In genomic region chr12:21139560-21139959, GRCm38 (mm10) we compare ENCODE assay signal across 8 mouse cellular contexts.
DNase-seq lines count a peak whose midpoint lies in the region; ATAC-seq and TF ChIP-seq lines count a peak whose summit lies in the region.

No protein-coding gene starts in this region.

- H3K4me1 ChIP-seq in hindbrain, postnatal 0 days (ENCODE audit: insufficient read depth, low read length): peaks cover 24% of the 10 kb centered on the region
- H3K4me1 ChIP-seq in hindbrain, embryonic 11.5 days (replicated peaks; ENCODE audit: control insufficient read depth, insufficient read depth, low read length): no peaks in the 10 kb centered on the region
- H3K4me1 ChIP-seq in midbrain, embryonic 15.5 days: peaks cover 26% of the 10 kb centered on the region
- peaks cover 12% of the 10 kb centered on the region for H3K4me1 ChIP-seq in midbrain, embryonic 16.5 days (ENCODE audit: control insufficient read depth, insufficient read depth, low read length)
- H3K4me1 ChIP-seq in stomach, embryonic 16.5 days (ENCODE audit: control insufficient read depth, insufficient read depth, low read length): peaks cover 36% of the 10 kb centered on the region

- ATAC-seq in hindbrain, postnatal 0 days: peak; percentile 49; the same call in 1 of the 2 replicates
- no peak for ATAC-seq in hindbrain, embryonic 11.5 days (ENCODE audit: low FRiP score)
- no peak for ATAC-seq in midbrain, embryonic 15.5 days (replicated peaks)
- no peak for ATAC-seq in midbrain, embryonic 16.5 days
- no peak for ATAC-seq in stomach, embryonic 16.5 days (ENCODE audit: insufficient read depth, low FRiP score)

- TF ChIP-seq CTCF in hindbrain, postnatal 0 days (IDR thresholded peaks at IDR 0.05; ENCODE audit: low read depth): peak; percentile 47

- H3K9ac ChIP-seq in hindbrain, postnatal 0 days (replicated peaks; ENCODE audit: low read length): no peak overlapping the region
- no peak overlapping the region for H3K9ac ChIP-seq in hindbrain, embryonic 11.5 days (ENCODE audit: low read depth, low read length)
- H3K9ac ChIP-seq in midbrain, embryonic 15.5 days: no peak overlapping the region
- H3K9ac ChIP-seq in midbrain, embryonic 16.5 days (ENCODE audit: low read depth, low read length): no peak overlapping the region
- 0 out of 2 replicates have a peak overlapping the region, but pooled peaks have one; percentile 3 for H3K9ac ChIP-seq in stomach, embryonic 16.5 days (ENCODE audit: low read length)

- no peaks in the 10 kb centered on the region for H3K36me3 ChIP-seq in hindbrain, postnatal 0 days (ENCODE audit: insufficient read depth, low read length)
- H3K36me3 ChIP-seq in hindbrain, embryonic 11.5 days (ENCODE audit: control insufficient read depth, insufficient read depth, low read length): no peaks in the 10 kb centered on the region
- H3K36me3 ChIP-seq in midbrain, embryonic 15.5 days (replicated peaks): no peaks in the 10 kb centered on the region
- H3K36me3 ChIP-seq in midbrain, embryonic 16.5 days (ENCODE audit: control insufficient read depth, insufficient read depth, low read length): no peaks in the 10 kb centered on the region
- no peaks in the 10 kb centered on the region for H3K36me3 ChIP-seq in stomach, embryonic 16.5 days (ENCODE audit: control insufficient read depth, insufficient read depth, low read length)

- no peaks in the 10 kb centered on the region for H3K27me3 ChIP-seq in hindbrain, postnatal 0 days (ENCODE audit: insufficient read depth, low read length)
- H3K27me3 ChIP-seq in hindbrain, embryonic 11.5 days (ENCODE audit: control insufficient read depth, insufficient read depth, low read length): no peaks in the 10 kb centered on the region
- no peaks in the 10 kb centered on the region for H3K27me3 ChIP-seq in midbrain, embryonic 15.5 days (replicated peaks)
- no peaks in the 10 kb centered on the region for H3K27me3 ChIP-seq in midbrain, embryonic 16.5 days (ENCODE audit: control insufficient read depth, insufficient read depth, low read depth, low read length)
- H3K27me3 ChIP-seq in stomach, embryonic 16.5 days (ENCODE audit: control insufficient read depth, insufficient read depth, low read length): no peaks in the 10 kb centered on the region

- peak; percentile 61 for DNase-seq in adrenal gland, postnatal 14 days
- DNase-seq in adrenal gland, adult 2 months: no peak
- DNase-seq in hindbrain, postnatal 0 days (ENCODE audit: low spot score): no peak
- DNase-seq in hindbrain, embryonic 11.5 days (ENCODE audit: low spot score): no peak
- DNase-seq in adipocyte (ENCODE audit: low spot score): no peak

- WGBS in hindbrain, postnatal 0 days: 44% methylated on average over 4 of the region's 4 CpGs
- 70% methylated on average over 4 of the region's 4 CpGs for WGBS in hindbrain, embryonic 11.5 days
- 58% methylated on average over 4 of the region's 4 CpGs for WGBS in midbrain, embryonic 15.5 days
- WGBS in midbrain, embryonic 16.5 days: 56% methylated on average over 4 of the region's 4 CpGs
- WGBS in stomach, embryonic 16.5 days: 55% methylated on average over 4 of the region's 4 CpGs

- no peak overlapping the region for H3K4me2 ChIP-seq in hindbrain, postnatal 0 days (ENCODE audit: low read depth, low read length)
- no peak overlapping the region for H3K4me2 ChIP-seq in hindbrain, embryonic 11.5 days (replicated peaks; ENCODE audit: low read depth, low read length)
- H3K4me2 ChIP-seq in midbrain, embryonic 15.5 days: no peak overlapping the region
- H3K4me2 ChIP-seq in midbrain, embryonic 16.5 days (ENCODE audit: low read length): no peak overlapping the region
- H3K4me2 ChIP-seq in stomach, embryonic 16.5 days (ENCODE audit: low read depth, low read length): no peak overlapping the region

- peak overlapping the region; percentile 41; the same call in 1 of the 2 replicates for H3K27ac ChIP-seq in hindbrain, postnatal 0 days
- no peak overlapping the region for H3K27ac ChIP-seq in hindbrain, embryonic 11.5 days (ENCODE audit: low read depth, low read length)
- H3K27ac ChIP-seq in midbrain, embryonic 15.5 days: peak overlapping the region; percentile 2; the same call in 1 of the 2 replicates
- no peak overlapping the region; the same call in 1 of the 2 replicates for H3K27ac ChIP-seq in midbrain, embryonic 16.5 days (ENCODE audit: low read length)
- peak overlapping the region; percentile 62; the same call in 1 of the 2 replicates for H3K27ac ChIP-seq in stomach, embryonic 16.5 days (ENCODE audit: low read length)

- no peak overlapping the region for H3K4me3 ChIP-seq in hindbrain, postnatal 0 days (ENCODE audit: low read length)
- no peak overlapping the region for H3K4me3 ChIP-seq in hindbrain, embryonic 11.5 days (ENCODE audit: low read depth, low read length)
- H3K4me3 ChIP-seq in midbrain, embryonic 15.5 days: no peak overlapping the region
- H3K4me3 ChIP-seq in midbrain, embryonic 16.5 days (ENCODE audit: low read depth, low read length): no peak overlapping the region
- H3K4me3 ChIP-seq in stomach, embryonic 16.5 days (replicated peaks; ENCODE audit: low read length): no peak overlapping the region

- no peaks in the 10 kb centered on the region for H3K9me3 ChIP-seq in hindbrain, postnatal 0 days (ENCODE audit: low read length)
- no peaks in the 10 kb centered on the region for H3K9me3 ChIP-seq in hindbrain, embryonic 11.5 days (ENCODE audit: control insufficient read depth, low read length)
- no peaks in the 10 kb centered on the region for H3K9me3 ChIP-seq in midbrain, embryonic 15.5 days
- no peaks in the 10 kb centered on the region for H3K9me3 ChIP-seq in midbrain, embryonic 16.5 days (replicated peaks; ENCODE audit: control insufficient read depth, low read length, poor library complexity, severe bottlenecking)
- H3K9me3 ChIP-seq in stomach, embryonic 16.5 days (replicated peaks; ENCODE audit: control insufficient read depth, low read length): no peaks in the 10 kb centered on the region

Comparison
In these comparisons a context has a peak if more than half of its experiments do, and no peak if none do; other contexts are left out.
1. H3K27ac ChIP-seq: peak in hindbrain, postnatal 0 days (single experiment), midbrain, embryonic 15.5 days (single experiment) and stomach, embryonic 16.5 days (single experiment); none in hindbrain, embryonic 11.5 days (single experiment) and midbrain, embryonic 16.5 days (single experiment).